Mouse (Mus musculus) forebrain, embryonic 11.5 days (tissue): Measurements from ENCODE around the gene Chrm2. TPM values are rescaled to one million over a fixed set of nuclear protein-coding genes. Genes with fewer than 3 reads are reported as not detected.

Source experiments
- ATAC-seq: fragments of 200-750 bp; cut with Nextera tagmentation; replicated peaks from 2 replicates; pipeline ENCODE4 v1.8.0; 2017; ENCODE audit warnings: moderate TSS enrichment; ENCODE audit not compliant: low FRiP score
- DNase-seq: peaks from one replicate; pipeline ENCODE4 v3.0.0-alpha.2; 2017; ENCODE audit warnings: low spot score
- H3K27ac ChIP-seq: fragments of 300-500 bp; sonication (generic); 2 replicates; pipeline ENCODE4 v1.5.1; 2014; ENCODE audit warnings: low read depth, low read length
- H3K27me3 ChIP-seq: fragments of 300-500 bp; sonication (generic); 2 replicates; pipeline ENCODE4 v1.6.1; 2014; ENCODE audit warnings: mild to moderate bottlenecking, low read length, mixed read lengths; ENCODE audit not compliant: control insufficient read depth, insufficient read depth
- H3K36me3 ChIP-seq: fragments of 300-500 bp; sonication (generic); 2 replicates; pipeline ENCODE4 v1.6.1; 2014; ENCODE audit warnings: mild to moderate bottlenecking, low read length, moderate library complexity, mixed read lengths; ENCODE audit not compliant: control insufficient read depth, insufficient read depth
- H3K4me1 ChIP-seq: fragments of 300-500 bp; sonication (generic); replicated peaks from 2 replicates; pipeline ENCODE4 v1.6.1; 2014; ENCODE audit warnings: low read length, mixed read lengths; ENCODE audit not compliant: control insufficient read depth, insufficient read depth
- H3K4me2 ChIP-seq: fragments of 300-500 bp; sonication (generic); 2 replicates; pipeline ENCODE4 v1.6.1; 2014; ENCODE audit warnings: low read depth, mild to moderate bottlenecking, low read length, moderate library complexity, mixed read lengths; ENCODE audit not compliant: severe bottlenecking
- H3K4me3 ChIP-seq: fragments of 300-500 bp; sonication (generic); 2 replicates; pipeline ENCODE4 v1.5.1; 2014; ENCODE audit warnings: low read depth, low read length
- H3K9ac ChIP-seq: fragments of 300-500 bp; sonication (generic); 2 replicates; pipeline ENCODE4 v1.6.1; 2014; ENCODE audit warnings: low read length
- H3K9me3 ChIP-seq: fragments of 300-500 bp; sonication (generic); 2 replicates; pipeline ENCODE4 v1.6.1; 2016; ENCODE audit warnings: low read length, mixed read lengths; ENCODE audit not compliant: control insufficient read depth
- WGBS: fragments of 180-500 bp; shearing (Covaris S2); extraction: QIAGEN DNeasy Blood & Tissue Kit; methylation state at CpG from one replicate; pipeline ENCODE4 v1.1.7; 2014; 5-methylcytosine and 5-hydroxymethylcytosine counted together
- microRNA counts: library from miRNA; unstranded; fragments of <30 nt; microRNA quantifications from one replicate; lab custom pipeline; 2015
- microRNA-seq: library from miRNA; unstranded; fragments of <30 nt; microRNA quantifications from one replicate; pipeline ENCODE4, GENCODE M21; 2016; ENCODE audit not compliant: insufficient number of aligned reads
- polyA plus RNA-seq: library from polyadenylated mRNA; unstranded; fragments of >200 nt; fragmentation: Nextera tagmentation; extraction: Ambion mirVana; gene quantifications from 2 replicates; pipeline ENCODE4 v1.2.1, GENCODE M21; 2014

Chrm2 gene
- polyA plus RNA-seq, 1 experiment from 2014 or later, result 0.63 TPM

DNA sequence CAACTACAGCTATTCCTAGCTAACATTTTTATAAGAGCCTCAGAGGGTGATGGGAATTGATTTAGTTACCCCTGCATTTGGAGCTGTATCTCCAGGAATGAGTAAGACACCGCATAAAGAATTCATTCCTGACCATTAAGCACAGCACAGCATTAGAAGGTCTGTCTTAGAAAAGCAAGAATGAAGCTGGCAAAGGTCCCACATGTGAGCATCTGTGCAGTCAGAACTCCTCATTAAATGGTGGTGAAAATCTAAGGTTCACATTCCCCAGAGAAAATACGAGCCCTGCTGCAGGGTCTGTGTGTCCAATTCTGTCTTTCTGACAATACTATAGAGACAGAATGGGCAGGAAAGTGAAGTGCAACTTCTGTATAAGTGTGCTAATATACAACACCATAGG lies 179.0 kb downstream of the Chrm2 start:
- no peak overlapping the region for H3K4me2 ChIP-seq
- ATAC-seq, result no peak
- H3K9ac ChIP-seq, result no peak overlapping the region
- no peak overlapping the region for H3K27ac ChIP-seq
- no peaks in the 10 kb centered on the region for H3K36me3 ChIP-seq
- no peak overlapping the region for H3K4me3 ChIP-seq
- no peaks in the 10 kb centered on the region for H3K9me3 ChIP-seq
- DNase-seq, result no peak
- 88% methylated on average over 2 of the region's 2 CpGs for WGBS
- H3K4me1 ChIP-seq, result no peaks in the 10 kb centered on the region
- H3K27me3 ChIP-seq, result no peaks in the 10 kb centered on the region

MicroRNA genes within 50 kb of the gene (microRNA counts, 519-probe panel; counts per million panel counts)
- 31.2 counts per million for microRNA mmu-miR-490 (lab: Ali Mortazavi, UCI)

Small RNAs within 50 kb of the gene (microRNA-seq; reads per million reads assigned to microRNA genes)
- 10.9 reads per million, percentile 5 among the genes with 10 or more reads in this experiment for gene Mir490
